Mouse (Mus musculus) myocyte (in vitro differentiated cells): ENCODE results near the gene Golph3l.

Experiments used
- E2F4 ChIP-seq: IDR thresholded peaks from one replicate; pipeline ENCODE4 v1.6.1; 2011; ENCODE audit warnings: mild to moderate bottlenecking, control low read depth, moderate library complexity; ENCODE audit not compliant: insufficient read depth
- POLR2A ChIP-seq: IDR thresholded peaks from one replicate; pipeline ENCODE4 v1.6.1; 2011; ENCODE audit warnings: low read depth, mild to moderate bottlenecking, control low read depth, moderate library complexity; ENCODE audit not compliant: insufficient read length
- TCF12 ChIP-seq: IDR thresholded peaks from one replicate; pipeline ENCODE4 v1.6.1; 2011; ENCODE audit warnings: mild to moderate bottlenecking, control low read depth; ENCODE audit not compliant: poor library complexity, insufficient read depth, severe bottlenecking

DNA sequence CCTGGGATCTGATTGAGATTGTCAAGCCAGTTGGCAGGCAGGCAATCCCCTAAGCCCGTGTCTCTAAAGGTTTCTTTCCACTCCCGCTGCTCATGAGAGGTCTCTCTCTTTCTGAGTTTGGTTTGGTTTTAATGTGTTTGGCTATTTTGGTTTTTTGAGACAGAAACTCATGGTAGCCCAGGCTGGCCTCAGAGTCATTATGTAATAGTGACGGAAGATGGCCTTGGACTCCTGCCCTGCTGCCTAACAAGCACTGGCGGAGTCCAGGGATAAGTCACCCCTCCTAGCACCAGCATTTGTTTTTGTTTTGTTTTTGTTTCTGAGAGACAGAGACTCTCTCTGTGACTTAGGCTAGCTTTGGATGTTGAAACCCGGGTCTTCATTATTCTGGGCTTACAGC is 66.7 kb downstream of the Golph3l start:
- TF ChIP-seq E2F4 (no peak), POLR2A (no peak), TCF12 (no peak)
